Mouse (Mus musculus): ENCODE measurements around the gene Sqstm1.

The Sqstm1 gene

DNA sequence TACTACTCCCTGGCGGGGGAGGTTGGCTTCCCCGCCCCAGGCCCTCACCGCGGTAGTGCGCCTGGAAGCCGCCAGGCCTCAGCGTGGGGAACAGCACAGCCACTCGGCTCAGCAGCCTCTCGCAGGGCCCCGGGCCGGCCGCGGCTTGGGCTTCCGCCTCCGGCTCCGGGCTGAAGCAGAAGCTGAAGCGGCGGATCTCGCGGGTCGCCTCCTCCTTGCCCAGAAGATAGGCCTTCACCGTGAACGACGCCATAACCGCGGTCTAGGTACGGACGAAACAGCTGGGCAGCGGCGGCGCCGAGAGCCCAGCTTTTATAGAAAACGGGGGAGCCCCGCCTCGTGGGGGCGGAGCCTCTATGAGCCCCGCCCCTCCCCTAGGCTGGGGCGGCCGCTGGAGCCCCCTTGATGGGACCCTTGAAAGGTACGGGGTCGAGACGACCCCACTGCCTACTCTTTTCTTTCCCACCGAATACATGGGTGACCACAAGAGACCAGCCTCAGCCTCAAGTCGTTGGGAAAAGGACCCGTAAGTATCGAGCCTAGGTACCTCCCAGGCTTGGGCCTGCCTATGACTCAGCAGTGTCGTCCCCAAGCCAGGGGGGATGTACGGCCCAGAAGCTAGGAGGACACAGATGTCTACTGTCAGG, at the start of gene Sqstm1, which contains the start of gene Mgat4b:
Gene Sqstm1, minus strand, starts transcription at position 323 of the 647 bp plus-strand sequence.
Gene Mgat4b, plus strand, starts transcription at position 386 of the 647 bp plus-strand sequence.
- DNase-seq (ENCODE audit: low spot score): peak; percentile 88

DNA sequence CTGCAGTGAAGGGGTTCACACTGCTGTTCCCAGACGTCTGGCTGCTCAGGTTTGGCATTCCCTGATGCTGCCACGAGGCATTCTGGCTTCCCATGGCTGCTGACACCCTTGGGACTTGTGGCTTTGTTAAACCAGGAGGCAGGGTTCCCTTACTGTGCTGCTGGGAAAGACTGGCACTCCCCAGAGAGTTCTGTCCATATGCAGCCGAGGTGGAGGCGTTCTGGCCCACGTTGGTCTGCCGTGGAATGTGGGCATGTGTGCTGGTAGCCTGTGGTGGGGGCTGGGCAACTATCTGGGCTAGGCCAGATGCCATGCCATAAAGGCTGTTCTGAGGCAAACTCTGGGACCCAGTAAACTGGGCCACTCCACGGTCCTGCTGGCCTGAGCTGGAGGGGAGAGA, 47.7 kb upstream of the Sqstm1 start:
- peak; percentile 64 for DNase-seq (ENCODE audit: low spot score)

DNA sequence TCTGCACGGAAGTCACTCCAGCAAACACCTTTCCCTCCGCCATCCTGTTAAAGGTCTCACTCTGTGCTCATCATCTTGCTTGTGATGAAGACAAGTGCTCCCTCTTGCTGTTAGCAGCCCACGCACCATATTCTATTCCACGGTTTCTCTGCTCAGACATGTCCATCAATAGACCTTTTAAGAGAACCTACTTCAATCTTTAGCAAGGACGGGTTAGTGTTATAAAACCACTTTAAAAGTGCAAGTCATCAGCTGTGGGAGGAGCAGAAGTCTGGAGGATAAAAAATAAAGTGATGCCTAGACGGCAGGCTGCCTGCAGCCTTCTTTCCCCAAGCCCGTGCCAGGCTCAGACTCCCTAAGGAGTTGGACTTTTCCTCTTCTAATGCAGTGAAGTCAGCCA, 46.0 kb upstream of the Sqstm1 start:
- DNase-seq (ENCODE audit: low spot score): no peak

DNA sequence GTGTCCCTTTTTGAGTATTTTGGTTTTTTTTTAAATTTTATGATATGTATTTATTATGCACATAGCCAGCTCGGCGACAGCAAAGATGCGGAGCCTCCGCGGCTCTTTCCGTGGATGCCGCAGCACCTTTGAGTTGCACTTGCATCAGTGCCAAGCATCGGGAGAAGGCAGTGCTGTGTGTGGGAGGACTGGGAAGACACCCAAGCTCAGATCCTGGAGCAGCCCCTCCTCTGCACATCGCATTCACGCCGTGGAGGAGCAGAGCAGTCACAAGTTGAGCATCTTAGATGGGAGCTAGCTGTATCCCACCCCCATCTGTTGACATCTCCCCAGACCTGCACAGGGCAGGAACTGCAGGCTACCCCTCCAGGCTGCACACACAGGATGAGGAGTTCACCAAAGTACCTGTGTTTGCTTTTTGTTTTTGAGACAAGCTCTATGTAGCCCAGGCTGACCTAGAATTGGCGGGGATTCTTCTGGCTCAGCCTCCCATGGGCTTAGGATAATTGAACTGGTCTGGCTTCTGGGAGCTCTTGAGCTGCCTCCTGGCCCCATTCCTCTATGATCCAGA, 43.5 kb upstream of the Sqstm1 start:
- peak; percentile 65 for DNase-seq (ENCODE audit: low spot score)

DNA sequence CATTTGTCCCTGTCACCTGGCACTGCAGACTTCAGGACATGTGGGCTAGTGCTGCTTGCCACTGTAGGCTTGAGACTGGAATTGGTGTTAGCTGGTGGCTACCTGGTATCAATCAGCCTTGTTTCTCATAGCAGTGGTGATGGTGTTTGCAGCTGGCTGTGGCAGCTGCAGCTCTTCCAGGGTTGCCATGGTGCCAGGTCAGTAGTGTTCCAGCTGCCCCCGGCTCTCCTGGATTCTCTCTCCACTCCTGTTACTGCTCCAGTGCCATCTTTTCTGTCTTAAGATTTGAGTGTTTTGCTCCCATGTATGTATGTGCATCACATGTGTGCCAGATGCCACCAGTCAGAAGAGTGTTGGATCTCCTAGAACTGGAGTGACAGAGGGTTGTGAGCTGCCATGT, 42.8 kb upstream of the Sqstm1 start:
- DNase-seq (ENCODE audit: low spot score): peak; percentile 68

DNA sequence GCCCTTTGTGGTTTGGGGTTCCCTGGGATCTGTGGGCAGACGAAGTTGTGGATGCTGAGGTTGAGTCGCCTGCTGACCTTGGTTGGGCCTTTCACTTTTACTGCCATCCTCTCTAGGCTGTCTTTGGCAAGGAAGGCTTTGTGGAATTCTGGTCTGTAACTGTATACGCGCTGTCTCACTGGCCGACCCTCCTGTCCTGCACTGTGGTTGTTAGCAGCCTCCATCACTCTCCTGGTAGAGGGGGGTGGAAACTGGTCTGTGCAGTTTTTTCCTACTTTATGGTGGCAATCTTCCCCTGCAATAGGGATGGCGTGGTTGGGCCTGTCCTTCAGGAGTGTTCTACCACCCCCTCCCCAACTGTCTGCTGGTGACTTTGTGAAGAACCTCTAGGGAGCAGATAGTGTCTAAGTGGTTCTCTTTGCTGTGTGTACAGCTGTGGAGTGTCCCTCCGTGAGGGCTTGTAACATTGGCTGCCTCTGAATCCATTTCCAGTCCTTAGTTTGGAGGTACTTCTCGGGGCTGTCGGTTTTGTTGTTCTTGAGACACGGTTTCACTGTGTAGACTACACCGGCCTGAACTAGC, 42.1 kb upstream of the Sqstm1 start:
- no peak for DNase-seq (ENCODE audit: low spot score)

DNA sequence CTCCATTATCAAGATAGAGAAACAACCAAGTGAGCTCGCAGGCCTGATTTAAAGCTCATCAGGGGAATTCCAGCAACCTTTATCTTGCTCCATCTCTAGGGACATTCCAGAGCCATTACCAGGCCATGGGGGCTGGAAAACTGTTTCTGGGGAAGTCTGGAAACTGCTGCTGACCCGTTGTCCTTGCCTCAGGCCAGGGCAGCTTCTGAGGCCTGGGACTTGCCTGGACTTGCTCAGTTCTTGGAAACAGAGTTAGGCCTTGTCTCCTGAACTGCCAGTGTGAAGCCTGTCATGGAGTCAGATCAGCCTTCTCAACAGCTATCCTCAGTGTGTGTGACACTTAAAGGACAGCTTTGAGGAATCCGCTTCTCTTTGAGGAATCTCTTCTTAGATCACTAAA, 41.5 kb upstream of the Sqstm1 start:
- DNase-seq (ENCODE audit: low spot score): peak; percentile 87

DNA sequence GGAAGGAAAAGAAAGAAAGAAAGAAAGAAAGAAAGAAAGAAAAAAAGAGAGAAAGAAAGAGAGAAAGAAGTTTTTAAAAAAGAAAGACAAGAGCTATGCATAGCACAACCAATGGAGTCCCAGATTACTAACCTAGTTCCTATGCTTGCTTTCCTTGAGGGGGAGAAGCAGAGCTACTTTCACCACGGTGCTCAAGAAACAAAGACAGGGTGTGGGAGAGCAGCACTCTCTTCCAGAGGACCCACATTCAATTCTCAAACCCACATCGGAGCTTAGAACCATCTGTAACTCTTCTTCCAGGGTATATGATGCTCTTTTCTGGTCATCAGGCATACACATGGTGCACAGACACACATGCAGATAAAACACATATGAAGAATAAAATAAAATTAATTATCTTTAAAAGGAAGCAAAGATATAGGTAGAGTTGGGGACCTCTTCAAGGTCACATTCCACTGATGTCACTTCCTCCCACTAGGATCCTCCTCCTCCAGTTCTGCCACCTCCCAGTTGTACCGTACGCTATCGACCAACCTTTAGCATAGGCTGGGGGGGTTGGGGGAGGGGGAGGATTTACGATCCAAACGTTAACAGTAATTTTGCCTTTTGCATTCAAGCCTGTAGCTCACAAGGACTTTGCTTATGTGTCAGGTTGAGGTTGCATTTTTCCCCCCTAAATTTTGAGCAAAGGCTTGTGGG, 38.0 kb upstream of the Sqstm1 start:
- DNase-seq (ENCODE audit: low spot score): no peak

DNA sequence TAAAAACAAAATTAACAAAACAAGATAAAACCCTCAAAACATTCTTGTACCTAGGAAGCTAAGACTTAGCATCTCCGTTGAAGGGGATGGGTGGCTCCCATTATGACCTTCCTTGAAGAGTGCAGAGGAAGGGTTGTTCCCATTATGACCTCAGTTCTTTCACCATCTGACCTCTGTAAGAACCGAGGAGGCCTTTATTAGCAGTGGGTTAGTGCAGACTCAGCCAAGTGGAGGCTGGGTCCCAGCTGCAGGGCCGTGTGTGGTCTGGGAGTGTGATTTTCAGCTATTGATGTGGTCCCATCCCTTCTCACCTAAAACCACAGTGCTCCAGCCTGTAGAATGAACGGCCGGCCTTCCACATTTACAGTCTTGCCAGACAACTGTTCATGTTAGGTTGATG, 34.6 kb upstream of the Sqstm1 start:
- DNase-seq (ENCODE audit: low spot score): no peak

DNA sequence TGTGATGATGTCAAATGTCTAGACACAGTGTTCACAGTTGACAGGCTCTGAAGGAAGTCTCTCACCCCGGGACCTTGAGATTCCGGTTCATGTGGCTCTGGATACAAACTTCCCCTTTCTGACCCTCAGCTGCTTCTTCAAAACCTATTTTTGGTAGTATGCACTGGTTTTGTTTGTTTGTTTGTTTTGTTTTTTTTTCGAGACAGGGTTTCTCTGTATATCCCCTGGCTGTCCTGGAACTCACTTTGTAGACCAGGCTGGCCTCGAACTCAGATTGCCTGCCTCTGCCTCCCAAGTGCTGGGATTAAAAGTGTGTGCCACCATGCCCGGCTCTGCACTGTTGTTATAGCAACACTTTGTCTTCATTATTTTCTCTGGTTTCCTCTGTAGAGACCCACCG, 33.3 kb upstream of the Sqstm1 start:
- no peak for DNase-seq (ENCODE audit: low spot score)

DNA sequence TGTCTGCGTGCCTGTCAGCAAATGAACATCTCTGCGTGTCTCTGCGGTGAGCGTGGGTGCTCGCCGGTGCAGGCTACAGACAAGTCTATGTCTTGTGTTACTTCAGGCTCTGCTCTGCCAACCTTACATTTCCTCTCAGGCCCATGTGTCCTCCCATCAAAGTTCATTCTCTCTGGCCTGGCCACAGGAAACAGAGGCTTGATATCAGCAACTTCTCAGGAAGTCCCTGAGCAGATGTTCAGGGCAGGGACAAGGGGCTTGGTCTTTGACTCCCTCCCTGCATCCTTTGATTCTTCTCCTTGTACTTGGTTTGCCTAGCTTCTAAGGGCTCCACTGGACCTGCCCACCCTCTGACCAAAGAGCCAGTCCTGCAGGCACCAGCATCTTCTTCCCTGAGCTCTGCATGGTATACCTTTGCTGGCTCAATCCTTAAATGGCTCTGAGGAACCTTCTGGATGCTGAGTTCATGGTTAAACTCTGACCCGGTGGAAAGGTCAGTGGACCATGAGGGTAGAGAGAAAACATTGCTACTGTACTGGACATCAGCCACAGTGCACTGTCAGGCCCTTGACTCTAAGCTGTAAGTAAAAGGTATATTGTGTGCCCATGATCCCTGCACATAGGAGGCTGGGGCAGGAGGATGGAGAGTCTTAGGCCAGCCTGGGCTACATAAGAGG, 29.7 kb upstream of the Sqstm1 start:
- DNase-seq (ENCODE audit: low spot score): no peak

DNA sequence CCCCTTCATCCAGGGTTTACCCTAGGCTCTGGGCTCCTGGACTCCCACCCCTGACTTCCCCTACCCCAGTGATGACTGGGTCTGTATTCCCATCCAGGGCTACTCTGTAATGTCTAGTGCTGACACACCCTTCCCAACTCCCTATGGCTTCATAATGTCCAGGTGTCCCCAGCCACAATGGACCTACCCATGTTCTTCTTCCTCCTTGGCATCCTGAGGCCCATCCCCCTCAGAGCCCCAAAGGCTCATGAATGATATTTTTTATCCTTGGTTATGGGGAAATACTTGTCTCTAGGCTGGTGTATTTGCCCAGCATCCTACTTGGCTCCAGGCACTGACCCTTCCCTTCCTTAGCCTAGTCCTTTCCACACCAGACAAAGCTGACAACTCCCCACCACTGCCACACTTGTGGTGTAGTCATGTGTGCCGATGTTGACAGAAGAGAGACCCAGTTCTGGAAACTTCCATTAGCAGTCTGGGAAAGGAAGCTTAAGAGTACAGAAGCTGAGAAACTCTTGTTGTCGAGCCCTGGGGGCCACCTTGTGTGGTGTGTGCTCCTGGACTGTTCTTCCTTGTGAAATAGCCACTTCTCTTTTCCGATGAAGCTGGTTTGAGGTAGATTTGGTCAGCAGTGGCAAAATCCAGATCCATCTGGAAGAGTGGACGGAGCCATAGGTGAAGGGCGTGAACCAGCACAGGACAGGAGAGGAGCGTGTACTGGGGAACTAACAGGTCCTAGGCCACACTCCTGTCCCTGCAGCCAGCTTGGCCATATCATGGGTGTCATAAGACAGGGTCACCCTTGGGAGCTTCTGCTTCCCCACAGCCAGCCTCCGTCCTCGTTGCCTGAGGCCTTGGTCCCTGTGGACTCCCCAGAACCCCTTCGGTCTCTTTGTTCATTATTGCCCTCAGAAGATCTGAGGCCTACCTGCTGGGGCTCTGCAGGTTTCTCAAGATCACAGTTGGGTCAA, 28.5 kb upstream of the Sqstm1 start:
- no peak for DNase-seq (ENCODE audit: low spot score)

DNA sequence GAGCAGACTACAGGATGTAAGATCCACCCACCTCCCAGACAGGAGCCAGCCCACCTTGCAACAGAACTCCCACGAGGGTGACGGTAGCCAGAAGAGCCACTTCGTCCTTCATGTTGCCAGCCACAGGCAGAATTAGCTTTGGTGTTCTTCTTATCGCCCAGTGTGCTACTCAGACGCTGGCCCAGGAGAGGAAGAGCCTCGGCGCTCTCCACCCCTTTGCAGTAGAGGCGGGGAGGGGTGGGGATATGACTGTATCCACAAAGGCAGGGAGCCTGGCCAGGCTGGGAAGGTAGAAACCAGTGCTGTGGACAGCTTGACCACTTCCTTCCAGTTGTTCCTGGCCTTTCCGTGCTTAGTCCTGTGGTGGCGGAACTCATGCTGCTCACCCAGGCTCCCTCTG, 27.7 kb upstream of the Sqstm1 start, which contains the start of gene Ltc4s:
Gene Ltc4s, minus strand, starts transcription at position 293 of the 400 bp plus-strand sequence.
- no peak for DNase-seq (ENCODE audit: low spot score)

DNA sequence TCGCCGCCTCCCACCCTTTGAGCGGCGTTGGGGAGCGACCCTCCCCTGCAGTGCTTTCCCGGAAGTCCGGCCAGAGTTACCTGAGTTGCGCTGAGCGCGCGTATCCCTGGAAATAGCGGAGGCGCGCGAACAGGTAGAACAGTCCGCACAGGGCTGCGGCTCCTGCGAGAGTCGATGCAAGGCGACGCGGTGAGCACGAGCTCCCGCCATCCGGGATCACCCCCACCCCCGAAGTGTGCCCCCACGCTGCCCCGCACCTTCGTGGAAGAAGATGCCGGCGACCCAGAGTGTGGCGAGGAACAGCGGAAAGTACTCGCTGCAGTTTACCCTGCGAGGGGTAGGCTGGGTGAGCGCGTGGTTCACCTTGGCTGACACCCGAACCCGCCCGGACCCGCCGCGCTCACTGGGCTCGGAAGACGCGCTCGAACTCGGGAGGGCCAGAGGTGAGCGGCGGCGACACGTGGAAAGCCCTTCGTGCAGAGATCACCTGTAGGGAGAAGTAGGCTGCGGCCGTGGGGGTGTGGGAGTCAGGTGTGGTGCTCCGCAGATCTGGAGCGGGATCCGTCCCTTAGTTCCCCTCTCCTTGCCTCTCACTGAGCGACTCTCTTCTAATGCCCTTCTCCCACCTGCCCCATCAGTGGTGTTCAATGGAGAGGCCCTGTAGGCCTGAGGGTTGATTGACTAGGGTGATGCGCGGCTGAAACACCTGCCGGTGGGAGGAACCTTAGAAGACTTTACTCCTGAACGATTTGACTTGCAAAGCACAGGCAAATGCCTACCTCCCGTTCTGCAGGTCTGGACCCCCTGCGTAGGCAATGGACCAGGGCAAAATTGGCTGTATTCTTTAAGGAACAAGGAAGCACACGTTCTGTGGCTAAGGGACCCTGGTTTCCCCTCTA, 26.6 kb upstream of the Sqstm1 start:
- no peak for DNase-seq (ENCODE audit: low spot score)

DNA sequence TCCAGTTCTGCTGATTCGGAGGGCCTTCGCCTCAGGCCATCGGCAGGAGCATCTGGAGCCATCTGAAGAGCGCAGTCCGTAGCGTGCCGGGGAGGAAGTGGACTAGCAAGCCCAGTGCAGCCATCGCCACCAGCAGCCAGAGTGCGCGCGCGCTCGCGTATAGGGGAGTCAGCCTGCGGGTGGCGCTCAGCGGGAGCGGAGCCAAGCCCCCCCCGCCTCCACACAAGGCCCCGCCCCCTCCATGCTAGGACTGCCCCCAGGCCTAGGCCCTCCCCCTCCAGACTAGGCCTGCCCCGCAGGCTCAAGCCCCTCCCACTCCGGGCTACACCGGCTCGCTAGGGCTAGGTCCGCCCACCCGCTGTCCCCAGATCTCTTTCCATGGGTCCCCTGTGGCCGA, 25.9 kb upstream of the Sqstm1 start:
- no peak for DNase-seq (ENCODE audit: low spot score)

DNA sequence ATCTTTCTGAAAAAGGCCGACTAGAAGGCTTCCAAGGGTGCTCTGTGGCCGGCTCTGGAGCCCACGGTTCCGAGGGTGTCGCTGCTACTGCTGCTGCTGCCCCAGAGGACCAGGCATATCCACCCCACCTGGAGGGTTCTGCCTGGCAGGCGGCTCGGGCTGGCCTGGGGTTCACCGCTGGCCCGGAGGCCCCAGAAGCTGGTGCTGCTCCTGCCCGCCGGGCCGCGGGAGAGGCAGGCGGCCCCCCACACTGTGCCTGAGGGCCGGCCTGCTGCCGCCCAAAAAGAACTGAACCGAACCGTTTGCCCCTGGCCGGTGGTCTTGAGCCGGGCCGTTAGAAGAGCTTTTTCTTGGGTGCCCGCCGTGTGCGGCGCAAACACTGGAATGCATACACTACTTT, 24.0 kb upstream of the Sqstm1 start:
- no peak for DNase-seq (ENCODE audit: low spot score)

DNA sequence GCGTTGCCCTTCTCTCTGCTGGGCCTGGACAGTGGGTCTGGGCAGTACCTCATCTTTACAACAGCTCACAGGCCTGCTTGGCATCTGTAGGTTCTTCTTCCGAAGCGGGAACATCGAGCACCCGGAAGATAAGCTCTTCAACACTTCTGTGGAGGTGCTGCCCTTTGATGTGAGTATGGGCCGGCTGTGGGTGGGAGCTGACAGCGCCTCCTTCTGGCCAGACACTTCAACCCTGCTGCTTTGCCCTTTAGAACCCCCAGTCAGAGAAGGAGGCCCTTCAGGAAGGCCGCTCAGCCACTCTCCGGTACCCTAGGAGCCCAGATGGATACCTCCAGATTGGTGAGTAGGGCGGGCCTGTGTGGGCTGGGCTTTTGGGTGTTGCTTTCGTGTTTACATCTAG, 23.4 kb upstream of the Sqstm1 start:
- DNase-seq (ENCODE audit: low spot score): no peak

DNA sequence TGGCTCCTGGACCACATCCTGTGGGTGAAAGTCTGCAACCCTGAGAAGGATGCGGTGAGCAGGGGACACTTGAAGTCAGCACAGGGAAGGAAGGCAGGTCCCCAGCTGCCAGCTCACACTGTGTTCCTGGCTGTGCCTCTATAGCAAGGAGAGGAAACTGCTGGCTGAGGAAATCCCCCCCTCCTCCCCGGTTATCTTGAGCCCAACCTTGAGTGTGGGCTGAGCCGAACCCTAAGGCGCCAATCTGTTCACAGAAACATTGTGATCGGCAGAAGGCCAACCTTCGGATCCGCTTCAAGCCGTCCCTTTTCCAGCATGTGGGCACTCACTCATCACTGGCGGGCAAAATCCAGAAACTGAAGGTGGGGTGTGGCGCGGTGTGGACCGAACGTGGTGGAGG, 22.4 kb upstream of the Sqstm1 start:
- DNase-seq (ENCODE audit: low spot score): no peak

DNA sequence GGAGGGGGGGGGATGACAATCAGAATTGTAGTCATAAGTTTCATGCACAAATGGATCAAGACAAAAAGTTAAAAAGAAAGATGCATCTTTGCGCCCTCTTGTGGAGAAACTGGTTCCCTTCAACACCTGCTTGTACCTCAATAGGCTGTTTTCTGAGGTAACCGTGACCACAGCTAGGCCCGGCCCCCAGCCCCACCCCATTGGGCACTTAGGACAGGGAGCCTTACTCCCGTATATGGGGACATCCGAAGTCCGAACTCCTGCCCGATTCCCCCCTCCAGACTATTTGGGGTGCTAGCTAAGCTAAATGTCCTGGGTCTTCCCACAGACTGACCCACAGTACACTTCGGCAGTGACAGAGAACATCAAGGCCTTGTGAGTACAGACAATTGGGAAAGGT, 20.8 kb upstream of the Sqstm1 start:
- peak; percentile 84 for DNase-seq (ENCODE audit: low spot score)
